Mouse (Mus musculus) monocyte, adult 2 months (primary cell): ENCODE measurements around the gene Kbtbd8.

Experiments used
- DNase-seq, 2 experiments: peaks; one replicate each; pipeline ENCODE4 v3.0.0; 2022; ENCODE audit warnings: low spot score in 2 of 2, low read depth in 1 of 2

The Kbtbd8 gene

GRCm38 (mm10) chr6:95169411-95169810 is 52.4 kb downstream of the Kbtbd8 start:
- DNase-seq: no peak

GRCm38 (mm10) chr6:95174311-95175143 is 57.5 kb downstream of the Kbtbd8 start:
- DNase-seq: no peak
